Mouse (Mus musculus) forebrain, embryonic 10.5 days (tissue): ENCODE results near the gene Col17a1. TPM values are rescaled to one million over a fixed set of nuclear protein-coding genes. Genes with fewer than 3 reads are reported as not detected.

Experiments used
- DNase-seq: peaks from one replicate; pipeline ENCODE4 v3.0.0-alpha.2; 2017; ENCODE audit warnings: low spot score; ENCODE audit errors: extremely low spot score
- H3K27ac ChIP-seq: fragments of 300-500 bp; sonication (generic); 2 replicates; pipeline ENCODE4 v1.5.1; 2016; ENCODE audit warnings: mild to moderate bottlenecking
- H3K27me3 ChIP-seq: fragments of 300-500 bp; sonication (generic); 2 replicates; pipeline ENCODE4 v1.6.1; 2016; ENCODE audit warnings: mild to moderate bottlenecking; ENCODE audit not compliant: poor library complexity, severe bottlenecking
- H3K36me3 ChIP-seq: fragments of 300-500 bp; sonication (generic); replicated peaks from 2 replicates; pipeline ENCODE4 v1.6.1; 2016; ENCODE audit warnings: mild to moderate bottlenecking, moderate library complexity
- H3K4me1 ChIP-seq: fragments of 300-500 bp; sonication (generic); 2 replicates; pipeline ENCODE4 v1.6.1; 2016
- H3K4me3 ChIP-seq: fragments of 300-500 bp; sonication (generic); 2 replicates; pipeline ENCODE4 v1.5.1; 2016; ENCODE audit warnings: mild to moderate bottlenecking, moderate library complexity
- H3K9me3 ChIP-seq: fragments of 300-500 bp; sonication (generic); 2 replicates; pipeline ENCODE4 v1.6.1; 2016; ENCODE audit warnings: mild to moderate bottlenecking, moderate library complexity
- WGBS: fragments of 180-500 bp; shearing (Covaris S2); methylation state at CpG from one replicate; pipeline ENCODE4 v1.1.7; 2016; 5-methylcytosine and 5-hydroxymethylcytosine counted together
- polyA plus RNA-seq: library from polyadenylated mRNA; unstranded; fragments of >200 nt; fragmentation: Nextera tagmentation; extraction: Ambion mirVana; gene quantifications from 2 replicates; pipeline ENCODE4 v1.2.1, GENCODE M21; 2016

Col17a1 gene
- polyA plus RNA-seq, 1 experiment from 2014 or later = 0.21 TPM

DNA sequence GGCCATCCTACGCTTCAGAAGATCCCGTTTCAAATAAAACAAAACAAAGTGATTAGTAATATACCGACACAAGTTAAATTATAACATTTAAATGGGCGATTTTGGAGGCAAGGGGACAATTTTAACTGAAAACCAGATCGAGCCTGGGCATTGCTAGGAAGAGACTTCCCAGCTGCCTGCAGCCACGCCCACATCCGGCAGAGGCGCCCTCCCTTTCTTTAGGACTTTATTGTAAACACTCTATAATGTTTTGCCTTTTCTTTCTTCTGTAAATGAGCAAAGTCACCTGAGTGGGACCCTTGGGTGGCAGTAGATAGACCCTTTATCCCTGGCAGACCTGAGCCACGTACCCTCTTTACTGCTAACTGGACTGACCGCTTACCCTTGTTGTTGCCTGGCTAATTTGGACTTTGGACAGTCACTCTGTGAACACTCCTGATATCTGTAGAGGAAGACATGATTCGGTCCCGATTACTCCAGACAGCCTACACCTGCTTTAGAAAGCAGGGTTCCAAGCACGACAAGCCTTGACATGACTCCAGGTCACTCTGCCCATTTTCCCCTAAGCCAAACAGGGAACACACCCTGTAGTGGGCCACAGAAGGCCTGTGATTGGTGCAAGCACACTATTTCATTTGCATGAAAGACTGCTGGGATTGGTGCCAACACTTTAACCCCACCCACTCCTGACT, 13.3 kb upstream of the Col17a1 start:
- no peak for DNase-seq
- Histone ChIP-seq H3K27me3 (no peaks in the 10 kb centered on the region; the same call in 1 of the 2 replicates), H3K27ac (no peak overlapping the region), H3K9me3 (no peaks in the 10 kb centered on the region), H3K36me3 (no peaks in the 10 kb centered on the region), H3K4me3 (no peak overlapping the region), H3K4me1 (peaks cover 5% of the 10 kb centered on the region)
- WGBS = 79% methylated on average over 13 of the region's 13 CpGs

- H3K4me3 ChIP-seq = no peak overlapping the region
- DNase-seq = no peak
- H3K4me1 ChIP-seq = peaks cover 5% of the 10 kb centered on the region
- no peaks in the 10 kb centered on the region for H3K36me3 ChIP-seq
- WGBS = 87% methylated on average over 8 of the region's 8 CpGs
- peaks cover 7% of the 10 kb centered on the region for H3K27me3 ChIP-seq
- H3K27ac ChIP-seq = no peak overlapping the region
- no peaks in the 10 kb centered on the region for H3K9me3 ChIP-seq
Observed at GRCm38 (mm10) chr19:47700509-47700908, 8.6 kb upstream of the Col17a1 start.

DNA sequence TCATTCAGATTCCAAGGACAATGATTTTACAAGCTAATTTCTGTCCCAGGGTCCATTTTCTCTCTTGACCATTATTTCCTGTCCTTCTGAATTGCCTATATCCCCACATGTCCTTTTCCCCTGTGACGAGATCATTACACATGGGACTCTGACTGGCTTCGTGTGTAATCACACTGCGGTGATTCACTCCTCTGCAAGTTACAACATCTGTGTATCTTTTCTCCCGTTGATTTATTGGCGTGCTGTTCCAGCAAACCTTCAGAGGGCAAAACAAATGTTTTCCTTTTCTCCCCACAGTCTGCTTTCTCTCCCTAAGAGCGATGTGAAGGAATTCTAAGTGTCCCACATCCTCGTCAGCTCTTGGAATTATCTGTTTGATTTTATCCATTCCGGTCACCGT, 7.8 kb upstream of the Col17a1 start:
- Histone ChIP-seq H3K36me3 (no peaks in the 10 kb centered on the region), H3K4me3 (no peak overlapping the region), H3K27me3 (peaks cover 7% of the 10 kb centered on the region), H3K4me1 (peaks cover 5% of the 10 kb centered on the region), H3K9me3 (no peaks in the 10 kb centered on the region), H3K27ac (no peak overlapping the region)
- DNase-seq = no peak
- WGBS = 94% methylated on average over 9 of the region's 9 CpGs

DNA sequence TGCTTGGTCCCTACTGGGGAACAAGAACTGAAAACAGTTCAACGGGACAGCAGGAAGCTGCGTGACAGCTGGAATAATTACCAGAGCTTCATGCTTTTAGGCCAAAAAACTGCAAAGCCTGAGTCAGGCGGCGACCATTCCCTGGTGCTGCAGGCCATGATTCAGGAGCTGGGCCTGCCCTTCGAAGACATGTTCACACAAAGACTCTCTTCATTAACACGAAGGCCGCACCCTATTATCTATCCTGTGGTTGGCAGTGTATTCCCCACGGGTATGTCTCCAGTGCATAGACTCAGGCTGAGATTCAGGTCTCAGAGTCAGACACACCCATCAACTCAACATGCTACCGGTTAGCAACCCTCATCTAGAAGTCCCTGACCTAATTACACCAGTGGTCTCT, 6.4 kb upstream of the Col17a1 start:
- Histone ChIP-seq H3K4me1 (peaks cover 15% of the 10 kb centered on the region), H3K27ac (no peak overlapping the region), H3K9me3 (no peaks in the 10 kb centered on the region), H3K27me3 (peaks cover 7% of the 10 kb centered on the region), H3K36me3 (no peaks in the 10 kb centered on the region), H3K4me3 (no peak overlapping the region)
- DNase-seq = no peak
- WGBS = 80% methylated on average over 9 of the region's 9 CpGs

DNA sequence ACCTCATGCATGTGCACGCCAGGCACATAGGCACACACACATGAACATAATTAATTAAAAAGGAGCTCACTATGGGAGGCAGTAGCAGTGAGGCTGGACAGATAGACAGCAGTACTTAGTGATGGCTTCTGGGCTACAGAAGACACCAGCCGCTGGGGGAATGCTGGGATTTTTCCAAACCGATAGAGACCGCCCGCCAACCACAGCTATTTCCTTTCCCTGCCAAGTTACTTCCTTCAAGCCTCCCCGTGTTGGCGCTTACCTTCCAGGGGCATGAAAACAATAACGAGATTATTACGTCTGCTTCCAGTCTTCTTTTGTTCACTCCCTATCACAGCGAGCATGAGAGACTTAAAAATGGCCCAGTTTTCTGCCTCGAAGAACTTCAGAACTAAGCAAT, 5.2 kb upstream of the Col17a1 start:
- no peak for DNase-seq
- Histone ChIP-seq H3K27ac (no peak overlapping the region), H3K4me3 (no peak overlapping the region), H3K4me1 (peaks cover 21% of the 10 kb centered on the region), H3K27me3 (peaks cover 12% of the 10 kb centered on the region), H3K36me3 (no peaks in the 10 kb centered on the region), H3K9me3 (no peaks in the 10 kb centered on the region)
- 89% methylated on average over 11 of the region's 11 CpGs for WGBS

- H3K36me3 ChIP-seq = no peaks in the 10 kb centered on the region
Observed at GRCm38 (mm10) chr19:47696411-47696810, 4.5 kb upstream of the Col17a1 start.

GRCm38 (mm10) chr19:47695725-47696124, 3.8 kb upstream of the Col17a1 start:
- Histone ChIP-seq H3K27ac (no peak overlapping the region), H3K9me3 (no peaks in the 10 kb centered on the region), H3K27me3 (peaks cover 21% of the 10 kb centered on the region), H3K4me3 (no peak overlapping the region), H3K36me3 (no peaks in the 10 kb centered on the region), H3K4me1 (peaks cover 20% of the 10 kb centered on the region)
- WGBS = 90% methylated on average over 6 of the region's 6 CpGs
- DNase-seq = no peak

More at GRCm38 (mm10) chr19:47696411-47696810, 4.5 kb upstream of the Col17a1 start:
- H3K4me3 ChIP-seq = no peak overlapping the region
- H3K4me1 ChIP-seq = peaks cover 22% of the 10 kb centered on the region
- H3K27ac ChIP-seq = no peak overlapping the region
- no peaks in the 10 kb centered on the region for H3K9me3 ChIP-seq
- peaks cover 14% of the 10 kb centered on the region for H3K27me3 ChIP-seq
- 95% methylated on average over 8 of the region's 8 CpGs for WGBS
- no peak for DNase-seq

DNA sequence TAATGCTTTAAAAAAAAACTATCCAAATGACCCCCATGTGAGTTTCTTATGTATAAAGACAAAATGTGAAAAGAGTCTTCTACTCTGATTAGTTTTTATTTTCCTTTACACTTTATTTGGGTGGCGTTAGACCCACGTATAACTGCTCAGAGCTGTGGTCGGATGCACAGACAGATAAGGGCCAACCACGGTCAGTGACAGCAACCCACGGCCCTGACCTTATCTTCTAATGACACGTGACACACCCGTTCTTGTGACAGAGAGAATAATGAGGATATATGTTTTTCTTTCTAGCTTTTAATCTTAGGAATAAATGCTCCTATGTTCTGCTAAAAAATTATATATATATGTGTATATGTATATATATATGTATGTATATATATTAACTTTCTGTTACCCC, 2.3 kb downstream of the Col17a1 start:
- 90% methylated on average over 7 of the region's 7 CpGs for WGBS
- no peak for DNase-seq
- H3K36me3 ChIP-seq = no peaks in the 10 kb centered on the region
- no peaks in the 10 kb centered on the region for H3K9me3 ChIP-seq
- peaks cover 21% of the 10 kb centered on the region for H3K27me3 ChIP-seq
- no peak overlapping the region for H3K4me3 ChIP-seq
- H3K27ac ChIP-seq = no peak overlapping the region
- peaks cover 30% of the 10 kb centered on the region for H3K4me1 ChIP-seq

- no peak overlapping the region for H3K4me3 ChIP-seq
- H3K27ac ChIP-seq = no peak overlapping the region
- no peaks in the 10 kb centered on the region for H3K36me3 ChIP-seq
- no peak for DNase-seq
- no peaks in the 10 kb centered on the region for H3K9me3 ChIP-seq
- H3K4me1 ChIP-seq = 0 out of 2 replicates have a peak, but pooled peaks cover 7% of the 10 kb centered on the region
- H3K27me3 ChIP-seq = no peaks in the 10 kb centered on the region
- whole genome bisulfite sequencing = 70% methylated on average over 12 of the region's 12 CpGs
Observed at GRCm38 (mm10) chr19:47678675-47679074, 13.2 kb downstream of the Col17a1 start.

GRCm38 (mm10) chr19:47674419-47674818, 17.5 kb downstream of the Col17a1 start:
- Histone ChIP-seq H3K27me3 (no peaks in the 10 kb centered on the region), H3K4me1 (0 out of 2 replicates have a peak, but pooled peaks cover 3% of the 10 kb centered on the region), H3K4me3 (no peak overlapping the region), H3K9me3 (no peaks in the 10 kb centered on the region), H3K36me3 (no peaks in the 10 kb centered on the region), H3K27ac (no peak overlapping the region)
- no peak for DNase-seq
- 37% methylated on average over 8 of the region's 8 CpGs for WGBS

DNA sequence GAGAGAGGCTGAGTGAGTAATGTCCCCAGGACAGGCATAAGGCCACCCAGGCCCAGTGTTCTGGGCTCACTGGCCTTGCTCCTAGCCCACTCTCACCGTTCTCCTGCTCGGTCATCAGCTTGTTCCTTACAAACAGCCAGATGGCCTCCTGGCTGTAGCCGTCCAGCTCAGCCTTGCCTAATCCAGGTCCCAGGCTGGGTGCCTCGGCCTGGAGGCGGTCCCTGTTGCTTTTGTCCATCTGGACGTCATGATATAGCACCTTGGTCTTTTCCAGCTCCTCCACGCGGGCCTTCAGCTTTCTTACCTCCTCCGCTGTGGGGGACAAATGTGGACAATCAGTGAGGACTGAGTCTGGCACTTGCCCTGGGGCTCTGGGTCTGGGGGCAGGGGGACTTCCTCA, 23.5 kb downstream of the Col17a1 start:
- Histone ChIP-seq H3K27ac (0 out of 2 replicates have a peak overlapping the region, but pooled peaks have one; percentile 26), H3K27me3 (no peaks in the 10 kb centered on the region), H3K4me1 (peaks cover 21% of the 10 kb centered on the region), H3K4me3 (no peak overlapping the region), H3K9me3 (no peaks in the 10 kb centered on the region), H3K36me3 (no peaks in the 10 kb centered on the region)
- 78% methylated on average over 9 of the region's 9 CpGs for WGBS
- no peak for DNase-seq

DNA sequence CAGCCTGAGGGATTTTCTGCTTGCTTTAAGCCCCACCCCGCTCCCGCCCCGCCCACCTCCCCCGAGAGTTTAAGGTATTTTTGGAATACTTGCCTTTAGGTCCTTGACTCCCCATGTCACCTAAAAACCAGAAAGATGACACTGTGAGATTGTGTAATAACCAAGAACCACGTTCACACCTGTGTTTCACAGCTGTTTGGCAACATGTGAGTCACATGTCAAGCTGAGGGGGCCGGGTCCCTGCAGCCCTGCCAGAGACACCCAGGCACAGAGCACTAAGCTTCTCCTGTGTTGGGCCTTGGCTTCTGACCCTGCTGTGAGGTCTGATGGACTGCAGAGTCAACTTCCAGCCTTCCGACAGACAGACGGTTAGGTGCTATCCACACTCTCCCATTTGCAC, 24.3 kb downstream of the Col17a1 start:
- WGBS = 68% methylated on average over 8 of the region's 8 CpGs
- H3K27ac ChIP-seq = no peak overlapping the region

DNA sequence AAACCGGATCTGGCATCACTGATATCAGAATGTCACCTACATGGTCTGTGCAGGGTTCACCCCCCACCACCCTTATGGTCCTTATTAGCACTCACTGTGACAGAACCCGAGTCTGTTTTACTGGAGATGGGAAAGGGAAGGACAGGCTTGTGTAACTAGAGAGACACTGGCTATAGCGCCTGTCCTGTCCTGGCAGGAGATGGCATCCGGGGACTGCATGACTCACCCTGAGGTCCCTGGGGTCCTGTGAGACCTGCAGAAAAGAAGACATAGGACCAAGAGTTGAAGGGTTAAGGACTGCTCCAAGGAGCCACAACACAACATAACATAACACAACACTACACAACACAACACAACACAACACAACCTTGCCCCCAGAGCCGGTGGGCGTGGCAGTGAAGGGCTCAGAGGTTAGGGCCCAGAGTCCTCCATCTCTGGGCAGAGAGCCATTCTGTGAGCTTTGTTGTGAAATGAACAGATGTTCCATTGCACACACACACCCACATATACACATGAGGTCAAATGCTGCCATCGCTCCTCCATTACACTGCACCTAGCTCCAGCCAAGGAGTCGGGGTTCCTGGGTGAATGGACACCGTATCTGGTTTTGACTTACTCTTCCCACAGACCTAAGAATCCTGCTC, 32.0 kb downstream of the Col17a1 start:
- DNase-seq = no peak
- H3K27ac ChIP-seq = peak overlapping the region; percentile 77
- H3K36me3 ChIP-seq = no peaks in the 10 kb centered on the region
- H3K27me3 ChIP-seq = no peaks in the 10 kb centered on the region
- H3K4me3 ChIP-seq = no peak overlapping the region
- 89% methylated on average over 9 of the region's 9 CpGs for WGBS
- H3K9me3 ChIP-seq = no peaks in the 10 kb centered on the region
- H3K4me1 ChIP-seq = peaks cover 36% of the 10 kb centered on the region

More for the DNA sequence above, 24.3 kb downstream of the Col17a1 start:
- Histone ChIP-seq H3K4me3 (no peak overlapping the region), H3K9me3 (no peaks in the 10 kb centered on the region), H3K27me3 (no peaks in the 10 kb centered on the region), H3K36me3 (no peaks in the 10 kb centered on the region), H3K4me1 (peaks cover 21% of the 10 kb centered on the region)
- DNase-seq = no peak
